In the genomic region with DNA sequence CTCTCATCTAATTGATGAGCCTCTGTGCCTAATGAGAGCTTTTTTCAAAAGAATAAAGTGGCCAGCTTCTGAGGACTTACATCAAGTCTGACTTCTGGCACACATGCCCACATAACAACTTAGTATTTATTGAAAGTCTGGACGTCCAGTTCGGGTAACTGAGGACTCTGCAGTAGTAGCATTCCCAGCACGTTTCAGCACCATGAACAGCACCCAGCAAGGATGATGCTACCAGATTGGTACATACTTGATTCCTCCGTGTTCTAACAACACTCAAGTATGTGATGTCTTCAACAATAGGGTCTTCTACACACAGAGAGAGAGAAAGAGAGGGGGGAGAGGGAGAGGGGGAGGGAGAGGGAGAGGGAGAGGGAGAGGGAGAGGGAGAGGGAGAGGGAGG, we compare ENCODE assay signal across 10 mouse cellular contexts.
DNase-seq lines count a peak whose midpoint lies in the region; ATAC-seq and TF ChIP-seq lines count a peak whose summit lies in the region.
"Had no signal": no experiment of that assay in that cellular context is flagged by ENCODE, and none has a peak within 500 bp of the region (broad histone marks: within the 10 kb centered on the region; RNA-seq: fewer than 3 reads in every experiment).

No protein-coding gene starts in this region.

- H3K27ac ChIP-seq in hindbrain, postnatal 0 days, result no peak overlapping the region
- H3K27ac ChIP-seq in hindbrain, embryonic 12.5 days, result no peak overlapping the region
- H3K27ac ChIP-seq in thymus, adult 2 months (ENCODE audit: control insufficient read depth, insufficient read depth, low read length), result no peak overlapping the region

- no peak for TF ChIP-seq CTCF in hindbrain, postnatal 0 days (IDR thresholded peaks at IDR 0.05; ENCODE audit: low read depth)
- no peak for TF ChIP-seq CTCF in thymus, adult 2 months (IDR thresholded peaks at IDR 0.05; ENCODE audit: borderline replicate concordance, control insufficient read depth, extremely low read depth, insufficient read depth, low read length, poor library complexity)

- H3K27me3 ChIP-seq in hindbrain, postnatal 0 days (ENCODE audit: insufficient read depth, low read length), result no peaks in the 10 kb centered on the region
- no peaks in the 10 kb centered on the region for H3K27me3 ChIP-seq in hindbrain, embryonic 12.5 days
- H3K27me3 ChIP-seq in thymus, adult 2 months (ENCODE audit: control insufficient read depth, insufficient read depth, low read length), result no peaks in the 10 kb centered on the region

- no peak overlapping the region for H3K4me2 ChIP-seq in hindbrain, postnatal 0 days (ENCODE audit: low read depth, low read length)
- no peak overlapping the region for H3K4me2 ChIP-seq in hindbrain, embryonic 12.5 days (replicated peaks)

- no peak for ATAC-seq in hindbrain, postnatal 0 days
- no peak for ATAC-seq in hindbrain, embryonic 12.5 days (ENCODE audit: low FRiP score)

- H3K4me1 ChIP-seq in hindbrain, postnatal 0 days (ENCODE audit: insufficient read depth, low read length), result no peaks in the 10 kb centered on the region
- no peaks in the 10 kb centered on the region for H3K4me1 ChIP-seq in hindbrain, embryonic 12.5 days
- H3K4me1 ChIP-seq in thymus, adult 2 months (replicated peaks; ENCODE audit: control insufficient read depth, insufficient read depth, low read length), result no peaks in the 10 kb centered on the region

- no peaks in the 10 kb centered on the region for H3K36me3 ChIP-seq in hindbrain, postnatal 0 days (ENCODE audit: insufficient read depth, low read length)
- H3K36me3 ChIP-seq in hindbrain, embryonic 12.5 days, result no peaks in the 10 kb centered on the region
- H3K36me3 ChIP-seq in thymus, adult 2 months (ENCODE audit: control insufficient read depth, insufficient read depth, low read length), result no peaks in the 10 kb centered on the region

- WGBS in hindbrain, postnatal 0 days, result 20% methylated on average over 4 of the region's 4 CpGs
- 38% methylated on average over 4 of the region's 4 CpGs for WGBS in hindbrain, embryonic 12.5 days
- 45% methylated on average over 4 of the region's 4 CpGs for WGBS in thymus, adult 2 months

- DNase-seq in hindbrain, postnatal 0 days (ENCODE audit: low spot score), result peak; percentile 34
- DNase-seq in urinary bladder, postnatal 14 days (ENCODE audit: low spot score), result peak; percentile 14
- DNase-seq in urinary bladder, postnatal 4 days (ENCODE audit: low spot score in 2 of 2), result no peak
- DNase-seq in embryo, embryonic 11 days, result peak; percentile 72
- DNase-seq in testis, postnatal 10 days (ENCODE audit: low spot score), result peak; percentile 74
- no peak for DNase-seq in thymus, adult 2 months
- no peak for DNase-seq in spleen, postnatal 4 days (ENCODE audit: low spot score in 2 of 2)
- DNase-seq: cerebellum, adult 2 months; thymus, adult 18-20 months had no signal

- no peak overlapping the region for H3K9ac ChIP-seq in hindbrain, postnatal 0 days (replicated peaks; ENCODE audit: low read length)
- no peak overlapping the region for H3K9ac ChIP-seq in hindbrain, embryonic 12.5 days

- TF ChIP-seq POLR2A in thymus, adult 2 months (IDR thresholded peaks at IDR 0.05; ENCODE audit: control insufficient read depth, extremely low read depth, insufficient read depth, low read length, poor library complexity), result no peak

- H3K9me3 ChIP-seq in hindbrain, postnatal 0 days (ENCODE audit: low read length), result no peaks in the 10 kb centered on the region
- no peaks in the 10 kb centered on the region for H3K9me3 ChIP-seq in hindbrain, embryonic 12.5 days (replicated peaks)

- no peak overlapping the region for H3K4me3 ChIP-seq in hindbrain, postnatal 0 days (ENCODE audit: low read length)
- no peak overlapping the region for H3K4me3 ChIP-seq in hindbrain, embryonic 12.5 days
- H3K4me3 ChIP-seq in thymus, adult 2 months (ENCODE audit: control insufficient read depth, insufficient read depth, low read length), result no peak overlapping the region

Comparison
In these comparisons a context has a peak if more than half of its experiments do, and no peak if none do; other contexts are left out.
1. DNase-seq: peak in hindbrain, postnatal 0 days (single experiment), urinary bladder, postnatal 14 days (single experiment), embryo, embryonic 11 days (single experiment) and testis, postnatal 10 days (single experiment); none in urinary bladder, postnatal 4 days (0 of 2), thymus, adult 2 months (single experiment) and spleen, postnatal 4 days (0 of 2).